Mouse (Mus musculus) lung, postnatal 0 days (tissue): Measurements from ENCODE around the gene Sirt1. TPM values are rescaled to one million over a fixed set of nuclear protein-coding genes. Genes with fewer than 3 reads are reported as not detected.

Experiments used
- ATAC-seq: fragments of 200-750 bp; cut with Nextera tagmentation; 2 replicates; pipeline ENCODE4 v1.8.0; 2017; ENCODE audit warnings: moderate library complexity
- DNase-seq: peaks from one replicate; pipeline ENCODE4 v3.0.0-alpha.2; 2016; ENCODE audit warnings: low spot score
- H3K27ac ChIP-seq: fragments of 300-500 bp; sonication (generic); 2 replicates; pipeline ENCODE4 v1.5.1; 2014; ENCODE audit warnings: antibody characterized with exemption, mild to moderate bottlenecking, low read length, mixed read lengths
- H3K27me3 ChIP-seq: fragments of 300-500 bp; sonication (generic); replicated peaks from 2 replicates; pipeline ENCODE4 v1.6.1; 2014; ENCODE audit warnings: low read length, mixed read lengths; ENCODE audit not compliant: insufficient read depth
- H3K36me3 ChIP-seq: fragments of 300-500 bp; sonication (generic); 2 replicates; pipeline ENCODE4 v1.6.1; 2014; ENCODE audit warnings: low read length, mixed read lengths; ENCODE audit not compliant: insufficient read depth
- H3K4me1 ChIP-seq: fragments of 300-500 bp; sonication (generic); 2 replicates; pipeline ENCODE4 v1.6.1; 2014; ENCODE audit warnings: antibody characterized with exemption, low read depth, low read length, mixed read lengths; ENCODE audit not compliant: insufficient read depth
- H3K4me2 ChIP-seq: fragments of 300-500 bp; sonication (generic); replicated peaks from 2 replicates; pipeline ENCODE4 v1.6.1; 2014; ENCODE audit warnings: low read depth, mild to moderate bottlenecking, low read length, moderate library complexity, mixed read lengths
- H3K4me3 ChIP-seq: fragments of 300-500 bp; sonication (generic); 2 replicates; pipeline ENCODE4 v1.5.1; 2014; ENCODE audit warnings: low read depth, low read length
- H3K9ac ChIP-seq: fragments of 300-500 bp; sonication (generic); replicated peaks from 2 replicates; pipeline ENCODE4 v1.6.1; 2014; ENCODE audit warnings: low read depth, mild to moderate bottlenecking
- H3K9me3 ChIP-seq: fragments of 300-500 bp; sonication (generic); 2 replicates; pipeline ENCODE4 v1.6.1; 2016; ENCODE audit warnings: low read length, mixed read lengths
- CTCF ChIP-seq: IDR thresholded peaks from 2 replicates; pipeline ENCODE4 v1.5.1; 2016; ENCODE audit warnings: antibody characterized with exemption, mild to moderate bottlenecking
- EP300 ChIP-seq: IDR thresholded peaks from 2 replicates; pipeline ENCODE4 v1.6.1; 2016; ENCODE audit warnings: antibody characterized with exemption, mild to moderate bottlenecking, control low read depth
- WGBS: fragments of 180-500 bp; shearing (Covaris S2); extraction: QIAGEN DNeasy Blood & Tissue Kit; methylation state at CpG from one replicate; pipeline ENCODE4 v1.1.7; 2014; 5-methylcytosine and 5-hydroxymethylcytosine counted together
- polyA plus RNA-seq: library from polyadenylated mRNA; unstranded; fragments of >200 nt; fragmentation: Nextera tagmentation; extraction: Ambion mirVana; gene quantifications from 2 replicates; pipeline ENCODE4 v1.2.1, GENCODE M21; 2015

Sirt1 gene
- polyA plus RNA-seq, 1 experiment from 2014 or later: 5.5 TPM

DNA sequence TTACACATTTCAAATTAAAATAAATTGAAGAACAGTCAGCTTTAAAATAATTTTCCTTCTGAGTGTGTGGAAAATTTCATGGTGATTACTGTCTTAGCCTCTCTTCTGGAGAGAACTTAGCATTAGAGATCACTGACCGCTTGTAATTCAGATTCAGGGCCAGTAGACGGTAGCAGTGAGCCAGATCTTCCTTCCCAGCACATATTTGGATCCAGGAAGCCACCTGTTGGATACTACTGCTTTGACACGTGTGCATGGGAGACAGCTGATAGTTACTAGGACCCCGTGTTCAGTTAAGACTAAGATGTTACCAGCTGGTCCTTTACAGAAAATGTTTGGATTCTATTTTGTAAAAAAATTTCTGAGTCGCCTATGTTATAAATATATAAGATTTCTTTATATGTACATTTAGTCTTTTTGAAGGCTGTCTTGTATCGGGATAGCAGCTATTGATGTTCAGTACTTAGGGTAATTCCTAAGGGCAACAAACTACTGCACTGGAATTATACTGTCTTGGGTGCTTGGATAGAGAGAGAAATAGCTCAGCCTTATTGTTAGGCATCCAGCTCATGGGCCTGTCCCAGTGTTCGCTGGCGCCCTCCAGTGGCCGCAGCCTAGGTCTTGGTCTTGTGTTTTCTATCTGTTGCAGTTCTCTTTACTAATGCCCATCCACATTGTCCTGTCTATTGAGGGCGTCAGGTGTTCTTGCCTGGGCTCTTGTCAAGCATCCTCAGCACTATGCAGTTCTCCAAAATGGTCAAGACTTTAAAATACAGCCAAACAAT, 72.7 kb downstream of the Sirt1 start:
- Histone ChIP-seq H3K4me2 (no peak overlapping the region), H3K36me3 (peaks cover 17% of the 10 kb centered on the region), H3K4me3 (no peak overlapping the region), H3K9me3 (no peaks in the 10 kb centered on the region), H3K27ac (no peak overlapping the region), H3K27me3 (no peaks in the 10 kb centered on the region), H3K4me1 (no peaks in the 10 kb centered on the region), H3K9ac (no peak overlapping the region)
- WGBS: 40% methylated on average over 10 of the region's 10 CpGs
- DNase-seq (peak; percentile 72), ATAC-seq (peak; percentile 79)
- TF ChIP-seq CTCF: peak; percentile 89
- TF ChIP-seq EP300: no peak

DNA sequence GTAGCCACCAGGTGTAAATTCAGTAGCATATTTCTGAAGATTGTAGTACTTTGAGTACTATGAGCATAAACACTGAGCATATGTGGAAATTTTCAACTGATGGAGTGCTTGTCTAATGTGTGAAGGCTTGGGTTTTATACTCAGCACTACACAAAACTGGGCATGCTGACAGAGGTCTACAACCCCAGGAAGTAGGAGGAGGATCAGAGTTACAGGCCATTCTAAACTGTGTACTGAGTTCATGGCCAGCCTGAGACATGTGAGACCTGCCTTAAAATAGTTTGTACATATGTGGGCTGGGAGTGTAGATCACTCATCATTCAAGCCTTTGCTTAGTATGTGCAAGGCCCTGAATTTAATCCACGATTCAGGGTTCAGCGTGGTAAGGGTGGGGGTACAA, 79.1 kb downstream of the Sirt1 start:
- 90% methylated on average over 2 of the region's 2 CpGs for WGBS
- Histone ChIP-seq H3K4me1 (no peaks in the 10 kb centered on the region), H3K4me3 (no peak overlapping the region), H3K27me3 (no peaks in the 10 kb centered on the region), H3K27ac (no peak overlapping the region), H3K4me2 (no peak overlapping the region), H3K36me3 (peaks cover 19% of the 10 kb centered on the region), H3K9ac (no peak overlapping the region), H3K9me3 (no peaks in the 10 kb centered on the region)
- DNase-seq (peak; percentile 13), ATAC-seq (no peak)
- no peak for TF ChIP-seq EP300
- no peak for TF ChIP-seq CTCF

- DNase-seq (no peak), ATAC-seq (no peak)
- WGBS: 92% methylated on average over 7 of the region's 7 CpGs
- Histone ChIP-seq H3K9me3 (no peaks in the 10 kb centered on the region), H3K27me3 (no peaks in the 10 kb centered on the region), H3K4me2 (no peak overlapping the region), H3K4me1 (no peaks in the 10 kb centered on the region), H3K9ac (no peak overlapping the region), H3K27ac (no peak overlapping the region), H3K36me3 (peaks cover 36% of the 10 kb centered on the region), H3K4me3 (no peak overlapping the region)
- TF ChIP-seq CTCF (no peak), EP300 (no peak)
These were observed 98.7 kb downstream of the Sirt1 start for GRCm38 (mm10) chr10:63282846-63283245.

DNA sequence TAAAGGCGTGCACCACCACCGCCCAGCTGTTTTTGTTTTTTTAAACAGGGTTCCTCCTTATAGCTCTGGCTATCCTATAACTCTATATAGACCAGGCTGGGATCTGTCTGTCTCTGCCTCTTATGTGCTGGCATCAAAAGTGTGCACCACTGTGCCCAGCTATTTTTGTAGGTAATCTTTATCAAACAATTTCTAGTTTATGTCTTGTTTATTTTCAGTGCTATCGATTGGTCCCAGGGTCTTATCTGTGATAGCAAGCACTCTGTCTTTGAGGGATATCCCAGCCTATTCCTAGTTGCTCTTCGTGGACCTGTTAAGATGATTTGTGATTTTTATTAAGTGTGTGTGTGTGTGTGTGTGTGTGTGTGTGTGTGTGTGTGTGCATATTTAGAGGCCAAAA, 99.1 kb downstream of the Sirt1 start:
- TF ChIP-seq EP300: no peak
- no peak for TF ChIP-seq CTCF
- H3K4me3 ChIP-seq: no peak overlapping the region
- no peak overlapping the region for H3K27ac ChIP-seq
- peaks cover 36% of the 10 kb centered on the region for H3K36me3 ChIP-seq
- H3K9me3 ChIP-seq: no peaks in the 10 kb centered on the region
- H3K27me3 ChIP-seq: no peaks in the 10 kb centered on the region
- 86% methylated on average over 4 of the region's 4 CpGs for WGBS
- H3K9ac ChIP-seq: no peak overlapping the region
- H3K4me1 ChIP-seq: no peaks in the 10 kb centered on the region
- DNase-seq (no peak), ATAC-seq (no peak)
- H3K4me2 ChIP-seq: no peak overlapping the region

GRCm38 (mm10) chr10:63279851-63280250, 101.7 kb downstream of the Sirt1 start:
- ATAC-seq: no peak
- TF ChIP-seq CTCF: no peak
- no peak for TF ChIP-seq EP300
- H3K36me3 ChIP-seq: peaks cover 34% of the 10 kb centered on the region

GRCm38 (mm10) chr10:63277010-63277409, 104.5 kb downstream of the Sirt1 start:
- Histone ChIP-seq H3K36me3 (peaks cover 26% of the 10 kb centered on the region), H3K9me3 (no peaks in the 10 kb centered on the region), H3K27me3 (no peaks in the 10 kb centered on the region), H3K27ac (no peak overlapping the region), H3K4me3 (no peak overlapping the region), H3K4me2 (no peak overlapping the region), H3K9ac (no peak overlapping the region), H3K4me1 (no peaks in the 10 kb centered on the region)
- DNase-seq: no peak
- WGBS: 90% methylated on average over 3 of the region's 3 CpGs
- ATAC-seq: no peak
- no peak for TF ChIP-seq EP300
- TF ChIP-seq CTCF: no peak

More at GRCm38 (mm10) chr10:63279851-63280250, 101.7 kb downstream of the Sirt1 start:
- H3K27me3 ChIP-seq: no peaks in the 10 kb centered on the region
- H3K4me3 ChIP-seq: no peak overlapping the region
- no peak overlapping the region for H3K27ac ChIP-seq
- no peaks in the 10 kb centered on the region for H3K4me1 ChIP-seq
- no peak overlapping the region for H3K9ac ChIP-seq
- WGBS: 89% methylated on average over 3 of the region's 3 CpGs
- H3K4me2 ChIP-seq: no peak overlapping the region
- no peak for DNase-seq
- no peaks in the 10 kb centered on the region for H3K9me3 ChIP-seq

DNA sequence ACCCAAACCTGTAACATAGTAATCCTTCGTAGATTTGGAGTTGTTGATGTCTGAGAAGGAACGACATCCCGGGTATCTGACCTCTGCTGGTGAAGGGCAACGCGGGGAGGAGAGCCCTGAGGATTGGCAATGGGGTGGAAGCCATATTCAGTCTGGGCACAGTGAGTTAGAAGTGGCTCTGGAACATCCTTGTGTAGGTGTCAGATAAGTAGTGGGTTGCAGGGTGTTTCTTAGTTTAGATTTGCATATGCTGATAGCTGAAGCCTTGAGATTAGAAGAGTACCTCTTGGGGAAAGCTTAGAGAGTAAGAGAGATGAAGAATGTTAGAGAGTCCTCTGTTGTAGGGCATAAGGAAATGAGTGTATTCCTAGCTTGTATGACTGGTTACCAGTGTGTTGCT, 108.6 kb downstream of the Sirt1 start:
- Histone ChIP-seq H3K9me3 (no peaks in the 10 kb centered on the region), H3K4me2 (no peak overlapping the region), H3K36me3 (peaks cover 8% of the 10 kb centered on the region; the same call in 1 of the 2 replicates), H3K27me3 (no peaks in the 10 kb centered on the region), H3K4me1 (no peaks in the 10 kb centered on the region), H3K27ac (no peak overlapping the region), H3K4me3 (no peak overlapping the region), H3K9ac (no peak overlapping the region)
- 86% methylated on average over 5 of the region's 5 CpGs for WGBS
- TF ChIP-seq EP300 (no peak), CTCF (no peak)
- no peak for ATAC-seq
- no peak for DNase-seq
